Mouse (Mus musculus) cerebellum, postnatal 4 days (tissue): Measurements from ENCODE around the gene Gjd3.
A peak's percentile ranks its signal among the peaks of the same experiment; 100 is the strongest.
"Not testable (repeated sequence)": the region's sequence is repeated elsewhere in the genome, so short reads cannot be mapped to it uniquely, and the experiment has no call there.

ENCODE experiments used
- DNase-seq, 2 experiments: peaks; one replicate each; pipeline ENCODE4 v3.0.0; 2022; ENCODE audit warnings: low spot score in 2 of 2, mixed read lengths in 1 of 2

The Gjd3 gene

DNA sequence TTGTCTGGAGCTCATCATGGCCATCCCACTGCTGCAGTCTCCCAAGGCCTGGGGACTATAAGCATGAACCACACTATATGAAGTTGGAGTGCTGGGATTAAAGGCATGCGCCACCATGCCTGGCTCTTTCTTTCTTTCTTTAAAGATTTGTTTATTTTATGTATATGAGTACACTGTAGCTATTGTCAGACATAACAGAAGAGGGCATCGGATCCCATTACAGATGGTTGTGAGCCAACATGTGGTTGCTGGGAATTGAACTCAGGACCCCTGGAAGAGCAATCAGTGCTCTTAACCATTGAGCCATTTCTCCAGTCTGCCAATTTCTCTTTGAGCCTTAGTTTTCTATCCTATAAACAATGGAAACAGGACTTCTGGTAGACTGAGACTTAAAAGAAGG, 49.0 kb downstream of the Gjd3 start:
- DNase-seq = not testable (repeated sequence)

DNA sequence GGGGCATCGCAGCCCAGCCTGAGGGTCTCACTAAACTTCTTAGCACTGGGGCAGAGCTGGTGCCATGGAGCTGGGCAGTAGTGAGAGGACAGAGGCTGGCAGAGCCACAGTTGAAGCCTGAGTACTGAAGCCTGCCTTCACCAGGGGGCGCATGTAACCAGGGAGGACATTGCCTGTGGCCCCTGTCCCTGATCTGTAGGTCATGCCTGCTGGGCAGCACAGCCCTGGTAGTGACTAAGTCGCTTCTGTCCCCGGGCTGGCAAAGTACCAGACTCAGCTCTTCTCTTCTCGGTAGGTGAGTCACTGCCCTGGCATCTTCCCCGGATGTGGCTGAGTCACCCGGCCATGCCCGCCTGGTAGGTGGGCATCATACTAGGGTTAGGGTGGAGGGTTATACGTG, 49.7 kb downstream of the Gjd3 start:
- peak in 1 of 2 experiments; percentile 57 for DNase-seq

DNA sequence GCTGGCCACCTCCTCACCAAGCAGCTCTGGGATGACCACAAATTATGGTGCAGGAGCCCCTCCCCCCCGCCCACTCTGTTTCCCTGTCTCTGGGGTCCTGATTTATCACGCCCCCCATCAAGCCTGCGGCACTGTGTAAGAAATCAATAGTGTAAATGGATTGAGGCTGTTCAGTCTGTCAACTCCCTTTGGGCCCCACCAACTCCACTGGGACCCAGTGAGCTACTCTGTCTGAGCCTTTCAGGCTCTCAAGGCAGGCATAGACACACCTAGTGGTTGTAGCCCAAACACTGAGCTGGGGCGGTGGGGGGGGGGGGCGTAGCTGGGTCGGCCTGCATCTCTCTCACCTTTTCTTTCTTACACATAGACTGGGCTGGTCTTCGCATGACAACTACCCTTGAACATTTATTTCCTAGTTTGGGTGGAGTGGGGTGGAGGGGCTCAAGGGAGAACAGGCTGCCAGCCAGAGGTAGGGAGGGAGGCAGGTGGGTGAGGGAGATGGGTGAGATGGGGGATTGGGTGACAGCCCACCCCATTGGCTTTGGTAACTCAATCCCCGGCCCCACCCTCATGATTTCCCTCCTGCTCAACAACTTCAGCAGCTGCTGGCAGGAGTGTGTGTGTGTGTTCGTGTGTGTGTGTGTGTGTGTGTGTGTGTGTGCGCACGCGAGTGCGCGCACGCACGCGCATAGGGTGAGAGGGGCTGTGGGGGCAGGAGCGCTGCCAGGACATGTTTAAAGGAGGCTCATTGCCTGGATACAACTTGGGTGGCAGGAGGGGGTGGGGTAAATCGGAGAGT, 50.3 kb downstream of the Gjd3 start:
- no peak for DNase-seq
